Mouse (Mus musculus): ENCODE data around the gene Plek2. TPM values are rescaled to one million over a fixed set of nuclear protein-coding genes. Genes with fewer than 3 reads are reported as not detected.

The Plek2 gene
- polyA plus RNA-seq, 1 experiment = 0.67 TPM

GRCm38 (mm10) chr12:78914458-78914857 lies 7.7 kb upstream of the Plek2 start:
- peaks cover 70% of the 10 kb centered on the region for H3K4me1 ChIP-seq
- no peaks in the 10 kb centered on the region for H3K36me3 ChIP-seq (replicated peaks; ENCODE audit: low read length)
- TF ChIP-seq GATA1 (IDR thresholded peaks at IDR 0.05; ENCODE audit: borderline replicate concordance, low read length) (no peak), FLI1 (IDR thresholded peaks at IDR 0.05; ENCODE audit: low read length) (no peak)
- peaks cover under 1% of the 10 kb centered on the region; the same call in 1 of the 2 replicates for H3K9me3 ChIP-seq
- H3K27me3 ChIP-seq (replicated peaks) = no peaks in the 10 kb centered on the region
- H3K4me3 ChIP-seq (replicated peaks) = no peak overlapping the region

- TF ChIP-seq FLI1 (IDR thresholded peaks at IDR 0.05; ENCODE audit: low read length) = no peak
- no peak for TF ChIP-seq GATA1 (IDR thresholded peaks at IDR 0.05; ENCODE audit: borderline replicate concordance, low read length)
- H3K27me3 ChIP-seq (replicated peaks) = no peaks in the 10 kb centered on the region
- H3K36me3 ChIP-seq (replicated peaks; ENCODE audit: low read length) = peaks cover 6% of the 10 kb centered on the region
- H3K9me3 ChIP-seq = peaks cover 6% of the 10 kb centered on the region
- H3K4me3 ChIP-seq (replicated peaks) = peak overlapping the region; percentile 90
- peaks cover 72% of the 10 kb centered on the region for H3K4me1 ChIP-seq
Measured at GRCm38 (mm10) chr12:78911707-78912417, 5.1 kb upstream of the Plek2 start.

- Histone ChIP-seq H3K4me1 (peaks cover 71% of the 10 kb centered on the region), H3K4me3 (replicated peaks) (peak overlapping the region; percentile 90), H3K27me3 (replicated peaks) (peaks cover 2% of the 10 kb centered on the region), H3K9me3 (peaks cover 9% of the 10 kb centered on the region), H3K36me3 (replicated peaks; ENCODE audit: low read length) (peaks cover 6% of the 10 kb centered on the region)
- TF ChIP-seq FLI1 (IDR thresholded peaks at IDR 0.05; ENCODE audit: low read length) (no peak), GATA1 (IDR thresholded peaks at IDR 0.05; ENCODE audit: borderline replicate concordance, low read length) (no peak)
Measured at GRCm38 (mm10) chr12:78910684-78911461, 4.1 kb upstream of the Plek2 start.

- H3K4me3 ChIP-seq (replicated peaks) = no peak overlapping the region
- H3K36me3 ChIP-seq (replicated peaks; ENCODE audit: low read length) = peaks cover 6% of the 10 kb centered on the region
- no peak for TF ChIP-seq FLI1 (IDR thresholded peaks at IDR 0.05; ENCODE audit: low read length)
- TF ChIP-seq GATA1 (IDR thresholded peaks at IDR 0.05; ENCODE audit: borderline replicate concordance, low read length) = no peak
- peaks cover 67% of the 10 kb centered on the region for H3K4me1 ChIP-seq
- H3K9me3 ChIP-seq = peaks cover 9% of the 10 kb centered on the region
- peaks cover 2% of the 10 kb centered on the region for H3K27me3 ChIP-seq (replicated peaks)
Measured at GRCm38 (mm10) chr12:78908081-78908605, 1.4 kb upstream of the Plek2 start.

GRCm38 (mm10) chr12:78904499-78904898 lies 2.3 kb downstream of the Plek2 start:
- Histone ChIP-seq H3K4me3 (replicated peaks) (no peak overlapping the region), H3K36me3 (replicated peaks; ENCODE audit: low read length) (peaks cover 6% of the 10 kb centered on the region), H3K27me3 (replicated peaks) (peaks cover 2% of the 10 kb centered on the region), H3K9me3 (peaks cover 9% of the 10 kb centered on the region), H3K4me1 (peaks cover 53% of the 10 kb centered on the region)
- TF ChIP-seq FLI1 (IDR thresholded peaks at IDR 0.05; ENCODE audit: low read length) = no peak
- no peak for TF ChIP-seq GATA1 (IDR thresholded peaks at IDR 0.05; ENCODE audit: borderline replicate concordance, low read length)

- H3K27me3 ChIP-seq (replicated peaks) = peaks cover 2% of the 10 kb centered on the region
- peaks cover 52% of the 10 kb centered on the region for H3K4me1 ChIP-seq
- H3K9me3 ChIP-seq = peaks cover 4% of the 10 kb centered on the region; the same call in 1 of the 2 replicates
- H3K4me3 ChIP-seq (replicated peaks) = no peak overlapping the region
- H3K36me3 ChIP-seq (replicated peaks; ENCODE audit: low read length) = peaks cover 2% of the 10 kb centered on the region
- TF ChIP-seq GATA1 (IDR thresholded peaks at IDR 0.05; ENCODE audit: borderline replicate concordance, low read length) (no peak), FLI1 (IDR thresholded peaks at IDR 0.05; ENCODE audit: low read length) (no peak)
Measured at GRCm38 (mm10) chr12:78903313-78903712, 3.5 kb downstream of the Plek2 start.

GRCm38 (mm10) chr12:78901467-78901866 lies 5.3 kb downstream of the Plek2 start:
- no peaks in the 10 kb centered on the region for H3K27me3 ChIP-seq (replicated peaks)
- H3K36me3 ChIP-seq (replicated peaks; ENCODE audit: low read length) = no peaks in the 10 kb centered on the region
- H3K4me1 ChIP-seq = peaks cover 54% of the 10 kb centered on the region
- TF ChIP-seq GATA1 (IDR thresholded peaks at IDR 0.05; ENCODE audit: borderline replicate concordance, low read length) = no peak
- no peak for TF ChIP-seq FLI1 (IDR thresholded peaks at IDR 0.05; ENCODE audit: low read length)
- H3K9me3 ChIP-seq = no peaks in the 10 kb centered on the region
- no peak overlapping the region for H3K4me3 ChIP-seq (replicated peaks)

GRCm38 (mm10) chr12:78897861-78898260 lies 8.9 kb downstream of the Plek2 start:
- TF ChIP-seq FLI1 (IDR thresholded peaks at IDR 0.05; ENCODE audit: low read length) = no peak
- TF ChIP-seq GATA1 (IDR thresholded peaks at IDR 0.05; ENCODE audit: borderline replicate concordance, low read length) = no peak
- Histone ChIP-seq H3K4me3 (replicated peaks) (no peak overlapping the region), H3K4me1 (peaks cover 60% of the 10 kb centered on the region), H3K9me3 (no peaks in the 10 kb centered on the region), H3K36me3 (replicated peaks; ENCODE audit: low read length) (peaks cover 16% of the 10 kb centered on the region), H3K27me3 (replicated peaks) (no peaks in the 10 kb centered on the region)

GRCm38 (mm10) chr12:78891149-78891548 lies 15.6 kb downstream of the Plek2 start:
- no peak for TF ChIP-seq FLI1 (IDR thresholded peaks at IDR 0.05; ENCODE audit: low read length)
- TF ChIP-seq GATA1 (IDR thresholded peaks at IDR 0.05; ENCODE audit: borderline replicate concordance, low read length) = no peak
- H3K27me3 ChIP-seq (replicated peaks) = no peaks in the 10 kb centered on the region
- peaks cover 11% of the 10 kb centered on the region for H3K9me3 ChIP-seq
- H3K36me3 ChIP-seq (replicated peaks; ENCODE audit: low read length) = peaks cover 52% of the 10 kb centered on the region
- peaks cover 54% of the 10 kb centered on the region for H3K4me1 ChIP-seq
- no peak overlapping the region for H3K4me3 ChIP-seq (replicated peaks)

GRCm38 (mm10) chr12:78890062-78890461 lies 16.7 kb downstream of the Plek2 start:
- Histone ChIP-seq H3K36me3 (replicated peaks; ENCODE audit: low read length) (peaks cover 63% of the 10 kb centered on the region), H3K27me3 (replicated peaks) (no peaks in the 10 kb centered on the region)

More at GRCm38 (mm10) chr12:78890062-78890461, 16.7 kb downstream of the Plek2 start:
- Histone ChIP-seq H3K9me3 (peaks cover 11% of the 10 kb centered on the region), H3K4me1 (peaks cover 48% of the 10 kb centered on the region), H3K4me3 (replicated peaks) (no peak overlapping the region)
- TF ChIP-seq FLI1 (IDR thresholded peaks at IDR 0.05; ENCODE audit: low read length) = no peak
- TF ChIP-seq GATA1 (IDR thresholded peaks at IDR 0.05; ENCODE audit: borderline replicate concordance, low read length) = no peak

All from megakaryocyte, embryonic 14.5 days (primary cell).